Mouse (Mus musculus) embryonic facial prominence, embryonic 14.5 days (tissue): ENCODE data around the gene Gpc2. TPM values are rescaled to one million over a fixed set of nuclear protein-coding genes. Genes with fewer than 3 reads are reported as not detected.
A peak's percentile ranks its signal among the peaks of the same experiment; 100 is the strongest.

Source experiments
- ATAC-seq: fragments of 200-750 bp; cut with Nextera tagmentation; 2 replicates; pipeline ENCODE4 v1.8.0; 2017; ENCODE audit warnings: low read depth, moderate number of reproducible peaks, moderate TSS enrichment
- DNase-seq: peaks from one replicate; pipeline ENCODE4 v3.0.0-alpha.2; 2015; ENCODE audit warnings: low spot score
- H3K27ac ChIP-seq: fragments of 300-500 bp; sonication (generic); replicated peaks from 2 replicates; pipeline ENCODE4 v1.5.1; 2014; ENCODE audit warnings: low read depth, mild to moderate bottlenecking, low read length, moderate library complexity
- H3K27me3 ChIP-seq: fragments of 300-500 bp; sonication (generic); replicated peaks from 2 replicates; pipeline ENCODE4 v1.6.1; 2014; ENCODE audit warnings: low read length; ENCODE audit not compliant: control insufficient read depth, insufficient read depth
- H3K36me3 ChIP-seq: fragments of 300-500 bp; sonication (generic); 2 replicates; pipeline ENCODE4 v1.6.1; 2014; ENCODE audit warnings: low read length, mixed read lengths; ENCODE audit not compliant: control insufficient read depth, insufficient read depth
- H3K4me1 ChIP-seq: fragments of 300-500 bp; sonication (generic); 2 replicates; pipeline ENCODE4 v1.6.1; 2014; ENCODE audit warnings: antibody characterized with exemption, low read length; ENCODE audit not compliant: control insufficient read depth, insufficient read depth
- H3K4me2 ChIP-seq: fragments of 300-500 bp; sonication (generic); 2 replicates; pipeline ENCODE4 v1.6.1; 2014; ENCODE audit warnings: low read depth, mild to moderate bottlenecking, low read length, moderate library complexity, mixed read lengths
- H3K4me3 ChIP-seq: fragments of 300-500 bp; sonication (generic); 2 replicates; pipeline ENCODE4 v1.5.1; 2014; ENCODE audit warnings: low read depth, mild to moderate bottlenecking, low read length
- H3K9ac ChIP-seq: fragments of 300-500 bp; sonication (generic); 2 replicates; pipeline ENCODE4 v1.6.1; 2014; ENCODE audit warnings: low read depth, mild to moderate bottlenecking, low read length, moderate library complexity, mixed read lengths
- H3K9me3 ChIP-seq: fragments of 300-500 bp; sonication (generic); 2 replicates; pipeline ENCODE4 v1.6.1; 2016; ENCODE audit warnings: low read length; ENCODE audit not compliant: control insufficient read depth
- WGBS: fragments of 180-500 bp; shearing (Covaris S2); extraction: QIAGEN DNeasy Blood & Tissue Kit; methylation state at CpG from one replicate; pipeline ENCODE4 v1.1.7; 2014; 5-methylcytosine and 5-hydroxymethylcytosine counted together
- polyA plus RNA-seq: library from polyadenylated mRNA; unstranded; fragments of >200 nt; fragmentation: Nextera tagmentation; extraction: Ambion mirVana; gene quantifications from 2 replicates; pipeline ENCODE4 v1.2.1, GENCODE M21; 2014

Gene Gpc2
- polyA plus RNA-seq, 1 experiment from 2014 or later, result 3.9 TPM

DNA sequence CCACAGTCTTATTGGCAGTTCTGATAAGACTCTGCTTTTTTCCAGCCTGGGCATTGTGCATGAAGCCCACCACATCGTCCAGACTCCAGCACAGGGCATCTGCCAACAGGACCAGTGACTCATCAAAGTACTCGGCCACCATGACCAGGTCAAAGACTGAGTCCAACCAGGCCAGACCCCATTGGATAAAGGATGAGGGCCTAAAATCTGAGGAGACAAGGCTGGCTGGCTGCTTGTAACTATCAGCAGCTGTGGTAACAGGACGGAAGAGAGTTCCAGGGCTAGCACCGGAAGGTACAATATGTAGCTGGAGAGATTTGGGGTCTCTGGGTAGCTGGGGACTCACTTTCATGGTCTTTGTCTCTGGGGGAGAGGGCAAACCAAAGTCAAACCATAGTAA is 14.1 kb downstream of the Gpc2 start:
- no peak overlapping the region for H3K9ac ChIP-seq
- peaks cover 29% of the 10 kb centered on the region for H3K36me3 ChIP-seq
- no peaks in the 10 kb centered on the region for H3K9me3 ChIP-seq
- H3K27me3 ChIP-seq, result no peaks in the 10 kb centered on the region
- no peak overlapping the region for H3K27ac ChIP-seq
- no peak for DNase-seq
- H3K4me2 ChIP-seq, result no peak overlapping the region
- 97% methylated on average over 4 of the region's 4 CpGs for WGBS
- H3K4me3 ChIP-seq, result no peak overlapping the region
- peaks cover 14% of the 10 kb centered on the region for H3K4me1 ChIP-seq
- ATAC-seq, result no peak

DNA sequence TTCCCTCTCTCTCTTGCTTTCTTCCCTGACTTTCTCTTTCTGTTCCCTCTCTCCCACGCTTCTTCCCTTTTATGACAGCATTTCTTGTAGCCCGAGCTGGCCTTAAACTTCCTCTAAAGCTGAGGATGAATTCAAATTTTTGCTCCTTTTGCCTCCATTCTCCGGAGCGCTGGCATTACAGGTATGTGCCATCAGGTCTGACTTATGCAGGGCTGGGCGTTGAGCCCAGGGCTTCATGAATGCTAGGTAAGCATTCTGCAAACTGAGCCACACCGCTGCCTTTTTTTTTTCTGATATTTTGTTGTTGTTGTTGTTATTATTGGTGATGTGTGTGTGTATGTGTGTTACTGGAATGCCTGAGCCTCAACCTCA is 15.6 kb downstream of the Gpc2 start:
- peak overlapping the region; percentile 94 for H3K4me2 ChIP-seq
- no peaks in the 10 kb centered on the region for H3K27me3 ChIP-seq
- WGBS, result 12% methylated on average over 6 of the region's 6 CpGs
- peaks cover 44% of the 10 kb centered on the region for H3K36me3 ChIP-seq
- H3K4me3 ChIP-seq, result peak overlapping the region; percentile 98
- peak overlapping the region; percentile 92 for H3K9ac ChIP-seq
- no peak for DNase-seq
- H3K9me3 ChIP-seq, result no peaks in the 10 kb centered on the region
- peaks cover 14% of the 10 kb centered on the region for H3K4me1 ChIP-seq
- peak overlapping the region; percentile 75 for H3K27ac ChIP-seq
- no peak for ATAC-seq

DNA sequence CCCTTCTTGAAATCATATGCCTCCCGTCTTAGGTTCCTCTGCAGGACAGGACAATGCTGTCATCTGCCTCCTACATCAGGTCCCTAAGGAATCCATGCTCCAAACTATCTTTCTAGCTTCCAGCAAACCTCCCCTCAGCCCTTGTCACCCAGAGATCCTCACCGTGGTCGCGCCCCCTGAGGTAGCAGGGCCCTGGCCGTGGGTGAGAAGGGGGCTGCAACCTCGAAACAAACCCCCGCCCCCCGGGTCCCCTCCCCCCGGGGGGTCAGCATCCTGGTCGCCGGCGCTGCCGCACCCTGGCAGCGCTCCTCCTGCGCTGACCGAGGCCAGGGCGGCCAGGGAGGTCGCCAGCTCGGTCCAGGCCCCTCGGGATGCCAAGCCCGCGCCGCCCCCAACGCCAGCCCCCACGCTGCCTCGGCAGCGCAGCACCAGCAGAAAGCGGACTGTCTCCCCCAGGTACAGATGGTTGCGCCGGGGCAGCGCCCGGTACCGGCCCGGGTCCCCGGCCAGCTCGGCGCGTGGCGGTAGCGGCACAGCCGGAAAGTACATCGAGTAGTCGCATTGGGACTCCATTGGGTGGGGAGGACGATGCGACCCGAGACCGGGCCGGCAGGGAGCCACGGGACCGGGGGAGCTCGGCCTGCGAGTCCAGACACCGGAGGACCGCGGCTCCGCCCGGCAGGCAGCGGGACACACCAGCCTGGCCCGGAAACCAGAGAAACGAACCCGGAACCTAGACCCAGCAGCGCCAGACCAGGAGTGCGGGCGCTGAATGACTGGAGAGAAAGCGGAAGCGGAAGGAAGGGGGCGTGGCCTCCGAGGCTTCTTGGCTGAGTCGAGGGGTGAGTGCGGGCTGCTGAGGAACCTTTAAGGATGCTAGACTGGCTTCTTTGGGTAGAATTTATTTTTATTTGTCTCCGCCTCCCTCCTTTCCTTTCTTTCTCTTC is 16.3 kb downstream of the Gpc2 start, which contains the start of gene BC037034:
Gene BC037034 (minus strand): TSS at position 774 of the 947 bp plus-strand sequence.
- Histone ChIP-seq H3K36me3 (peaks cover 48% of the 10 kb centered on the region), H3K4me3 (peak within 1 kb of the TSS; percentile 98), H3K27ac (peak within 1 kb of the TSS; percentile 75), H3K4me2 (peak within 1 kb of the TSS; percentile 94), H3K4me1 (peaks cover 14% of the 10 kb centered on the region), H3K9ac (peak within 1 kb of the TSS; percentile 92), H3K27me3 (no peaks in the 10 kb centered on the region), H3K9me3 (no peaks in the 10 kb centered on the region)
- under 1% methylated on average over 43 of the region's 71 CpGs for WGBS
- ATAC-seq (peak; percentile 94), DNase-seq (peak; percentile 96)

DNA sequence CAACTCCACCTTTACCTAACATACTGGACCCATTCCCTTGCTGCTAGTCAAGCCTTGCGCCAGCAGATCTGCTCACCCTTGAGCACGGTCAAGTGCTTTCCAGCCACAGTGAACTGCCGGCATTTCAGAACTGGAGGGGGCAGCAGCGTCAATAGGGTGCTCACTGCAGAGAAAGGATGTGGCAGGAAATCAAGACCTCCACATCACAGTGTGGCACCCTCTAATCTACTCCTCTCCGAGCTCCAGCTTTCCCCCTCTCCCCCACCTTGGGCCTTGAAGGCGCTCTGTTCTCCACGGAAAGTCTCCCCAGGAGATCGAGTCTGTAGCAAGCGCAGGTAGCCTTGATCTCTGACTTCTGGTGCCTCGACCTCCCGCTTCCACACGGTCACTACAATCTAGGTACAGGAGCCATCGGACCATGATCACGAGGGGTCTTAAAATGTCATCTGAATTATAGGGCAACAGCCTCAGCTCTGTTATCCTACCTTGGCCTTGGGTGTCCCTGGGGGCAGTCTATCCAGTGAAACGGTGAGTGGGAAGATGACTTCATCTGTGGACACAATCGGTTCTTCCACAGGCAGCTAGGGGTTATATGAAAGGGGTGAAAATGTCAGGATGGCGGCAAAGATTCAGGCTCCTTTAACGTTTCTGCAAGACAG is 17.1 kb downstream of the Gpc2 start:
- Histone ChIP-seq H3K4me2 (peak overlapping the region; percentile 94), H3K4me3 (peak overlapping the region; percentile 98), H3K9ac (peak overlapping the region; percentile 92), H3K36me3 (peaks cover 48% of the 10 kb centered on the region), H3K27ac (no peak overlapping the region), H3K4me1 (peaks cover 14% of the 10 kb centered on the region), H3K27me3 (no peaks in the 10 kb centered on the region), H3K9me3 (no peaks in the 10 kb centered on the region)
- ATAC-seq, result no peak
- WGBS, result 60% methylated on average over 18 of the region's 18 CpGs
- no peak for DNase-seq

DNA sequence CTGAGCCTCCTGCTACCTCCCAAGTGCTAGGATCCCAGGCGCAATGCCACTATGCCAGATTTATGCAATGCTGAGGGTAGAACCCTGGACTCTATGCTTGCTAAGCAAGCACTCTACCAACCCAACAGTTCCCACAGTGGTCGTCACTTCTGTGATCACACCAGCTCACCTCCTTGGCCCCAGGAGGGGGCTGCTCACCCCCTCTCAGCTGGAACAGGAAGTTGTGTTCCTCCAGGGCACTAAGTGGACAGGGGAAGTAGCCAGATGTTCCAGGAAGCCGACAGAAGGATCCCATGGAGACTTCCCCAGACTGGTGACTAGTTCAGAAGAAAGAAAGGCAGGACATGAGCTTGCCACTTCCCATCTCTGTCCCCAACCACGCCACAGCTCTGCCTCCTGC is 17.8 kb downstream of the Gpc2 start:
- Histone ChIP-seq H3K36me3 (peaks cover 51% of the 10 kb centered on the region), H3K4me2 (peak overlapping the region; percentile 94; the same call in 1 of the 2 replicates), H3K27ac (no peak overlapping the region), H3K9me3 (no peaks in the 10 kb centered on the region), H3K4me3 (no peak overlapping the region), H3K27me3 (no peaks in the 10 kb centered on the region), H3K9ac (0 out of 2 replicates have a peak overlapping the region, but pooled peaks have one; percentile 92), H3K4me1 (peaks cover 14% of the 10 kb centered on the region)
- ATAC-seq, result no peak
- 62% methylated on average over 4 of the region's 4 CpGs for WGBS
- DNase-seq, result no peak

DNA sequence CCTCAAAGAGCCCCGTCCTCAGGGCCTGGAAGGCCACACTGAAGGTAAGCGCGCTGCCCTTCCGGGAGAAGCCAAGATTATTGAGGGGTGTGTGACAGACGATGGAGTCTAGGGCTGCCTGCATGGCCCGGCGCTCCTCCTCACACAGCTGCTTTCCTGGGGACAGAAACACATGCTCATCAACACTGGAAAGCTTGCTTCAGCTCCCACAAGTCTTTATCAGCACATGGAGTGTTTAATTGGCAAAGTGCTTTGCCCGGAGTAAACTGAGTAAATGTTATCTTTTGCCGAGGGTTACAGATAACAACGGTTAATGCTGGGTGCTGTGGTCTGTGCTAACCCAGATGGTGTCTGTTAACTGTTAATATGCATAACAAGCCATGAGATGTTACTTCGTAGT is 19.0 kb downstream of the Gpc2 start:
- ATAC-seq (no peak), DNase-seq (no peak)
- Histone ChIP-seq H3K27ac (no peak overlapping the region), H3K27me3 (no peaks in the 10 kb centered on the region), H3K36me3 (peaks cover 43% of the 10 kb centered on the region), H3K9me3 (no peaks in the 10 kb centered on the region), H3K9ac (no peak overlapping the region), H3K4me2 (no peak overlapping the region), H3K4me3 (no peak overlapping the region), H3K4me1 (peaks cover 17% of the 10 kb centered on the region)
- 89% methylated on average over 11 of the region's 11 CpGs for WGBS

DNA sequence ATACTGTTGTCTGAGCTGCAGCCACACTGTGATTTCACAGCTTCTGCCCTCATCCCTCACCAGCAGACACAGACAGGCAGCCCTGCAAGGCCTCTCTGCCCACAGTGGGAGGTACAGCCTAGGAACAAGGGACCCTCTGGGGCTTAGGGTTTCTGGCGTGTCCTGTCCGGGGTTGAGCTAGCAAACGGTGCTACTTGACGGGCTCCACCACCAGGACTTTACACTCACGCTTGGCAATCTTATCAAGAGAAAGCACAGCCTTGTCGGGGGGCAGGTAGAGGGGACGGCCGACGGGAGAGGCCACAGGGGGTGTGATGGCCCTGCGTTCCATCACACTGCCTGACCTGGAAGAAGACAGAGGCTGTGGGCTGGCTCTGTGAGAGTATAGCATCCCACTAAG is 19.8 kb downstream of the Gpc2 start:
- Histone ChIP-seq H3K4me2 (no peak overlapping the region), H3K9ac (no peak overlapping the region), H3K4me3 (no peak overlapping the region), H3K27me3 (no peaks in the 10 kb centered on the region), H3K36me3 (peaks cover 39% of the 10 kb centered on the region), H3K9me3 (no peaks in the 10 kb centered on the region), H3K27ac (no peak overlapping the region), H3K4me1 (peaks cover 18% of the 10 kb centered on the region)
- no peak for DNase-seq
- WGBS, result 77% methylated on average over 10 of the region's 10 CpGs
- no peak for ATAC-seq

DNA sequence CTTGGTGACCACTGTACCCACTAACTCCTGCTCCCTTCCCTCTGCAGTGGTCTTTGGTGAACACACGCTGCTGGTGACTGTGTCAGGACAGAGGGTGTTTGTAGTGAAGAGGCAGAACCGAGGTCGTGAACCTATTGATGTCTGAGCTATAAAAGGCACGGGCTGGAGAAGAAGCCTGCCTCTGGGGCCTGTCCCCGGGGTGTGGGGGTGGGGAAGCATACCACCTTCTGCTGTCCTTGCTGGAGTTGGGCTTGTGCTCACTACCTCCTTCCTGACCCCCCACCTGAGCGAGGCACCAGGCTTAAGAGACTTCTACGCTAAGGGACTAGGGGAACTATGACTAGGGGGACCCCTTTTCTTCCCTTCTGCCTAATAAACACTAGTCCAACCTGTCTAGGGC is 20.8 kb downstream of the Gpc2 start:
- 63% methylated on average over 7 of the region's 7 CpGs for WGBS
- no peak overlapping the region for H3K4me2 ChIP-seq
- no peak for DNase-seq
- no peak overlapping the region for H3K9ac ChIP-seq
- no peaks in the 10 kb centered on the region for H3K9me3 ChIP-seq
- H3K4me1 ChIP-seq, result peaks cover 17% of the 10 kb centered on the region
- no peaks in the 10 kb centered on the region for H3K27me3 ChIP-seq
- H3K4me3 ChIP-seq, result no peak overlapping the region
- no peak for ATAC-seq
- peaks cover 39% of the 10 kb centered on the region for H3K36me3 ChIP-seq
- no peak overlapping the region for H3K27ac ChIP-seq
